Mouse (Mus musculus) midbrain, embryonic 11.5 days (tissue): ENCODE results near the gene Panx1. TPM values are rescaled to one million over a fixed set of nuclear protein-coding genes. Genes with fewer than 3 reads are reported as not detected.
A peak's percentile ranks its signal among the peaks of the same experiment; 100 is the strongest.

Experiments used
- ATAC-seq: fragments of 200-750 bp; cut with Nextera tagmentation; 2 replicates; pipeline ENCODE4 v1.8.0; 2017; ENCODE audit warnings: moderate TSS enrichment, moderate library complexity; ENCODE audit not compliant: low FRiP score
- DNase-seq: peaks from one replicate; pipeline ENCODE4 v3.0.0; 2015; ENCODE audit warnings: low spot score; ENCODE audit errors: missing footprints
- H3K27ac ChIP-seq: fragments of 300-500 bp; sonication (generic); 2 replicates; pipeline ENCODE4 v1.5.1; 2014; ENCODE audit warnings: low read depth, low read length
- H3K27me3 ChIP-seq: fragments of 300-500 bp; sonication (generic); 2 replicates; pipeline ENCODE4 v1.6.1; 2014; ENCODE audit warnings: mild to moderate bottlenecking, low read length, moderate library complexity, mixed read lengths; ENCODE audit not compliant: control insufficient read depth, insufficient read depth
- H3K36me3 ChIP-seq: fragments of 300-500 bp; sonication (generic); 2 replicates; pipeline ENCODE4 v1.6.1; 2014; ENCODE audit warnings: mild to moderate bottlenecking, low read length, moderate library complexity, mixed read lengths; ENCODE audit not compliant: control insufficient read depth, insufficient read depth
- H3K4me1 ChIP-seq: fragments of 300-500 bp; sonication (generic); 2 replicates; pipeline ENCODE4 v1.6.1; 2014; ENCODE audit warnings: low read length; ENCODE audit not compliant: control insufficient read depth, insufficient read depth
- H3K4me2 ChIP-seq: fragments of 300-500 bp; sonication (generic); 2 replicates; pipeline ENCODE4 v1.6.1; 2014; ENCODE audit warnings: mild to moderate bottlenecking, moderate library complexity
- H3K4me3 ChIP-seq: fragments of 300-500 bp; sonication (generic); 2 replicates; pipeline ENCODE4 v1.5.1; 2014; ENCODE audit warnings: low read depth, low read length
- H3K9ac ChIP-seq: fragments of 300-500 bp; sonication (generic); 2 replicates; pipeline ENCODE4 v1.6.1; 2014; ENCODE audit warnings: low read length
- H3K9me3 ChIP-seq: fragments of 300-500 bp; sonication (generic); 2 replicates; pipeline ENCODE4 v1.6.1; 2016; ENCODE audit warnings: low read length; ENCODE audit not compliant: control insufficient read depth
- WGBS: fragments of 180-500 bp; shearing (Covaris S2); extraction: QIAGEN DNeasy Blood & Tissue Kit; methylation state at CpG from one replicate; pipeline ENCODE4 v1.1.7; 2014; 5-methylcytosine and 5-hydroxymethylcytosine counted together
- polyA plus RNA-seq: library from polyadenylated mRNA; unstranded; fragments of >200 nt; fragmentation: Nextera tagmentation; extraction: Ambion mirVana; gene quantifications from 2 replicates; pipeline ENCODE4 v1.2.1, GENCODE M21; 2014

The Panx1 gene
- polyA plus RNA-seq, 1 experiment from 2014 or later = 129 TPM

DNA sequence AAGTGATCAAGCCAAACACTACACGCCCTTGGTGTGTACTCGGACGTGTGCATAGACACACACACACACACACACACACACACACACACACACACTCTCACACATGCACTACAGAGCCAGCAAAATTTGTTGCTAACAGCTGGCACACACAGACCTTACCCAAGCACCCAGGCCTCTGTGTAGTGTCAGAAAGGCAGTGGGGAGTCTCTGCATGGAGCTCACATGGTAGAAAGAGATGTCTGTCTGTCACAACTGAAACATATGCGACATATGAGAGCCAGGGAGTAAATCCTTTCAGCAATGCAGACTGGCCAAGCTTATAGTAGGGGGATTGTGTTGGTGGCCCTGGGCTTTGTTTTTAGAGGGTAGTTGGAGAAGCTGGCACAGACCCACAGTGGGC lies 12.5 kb downstream of the Panx1 start:
- WGBS = 85% methylated on average over 4 of the region's 4 CpGs
- H3K4me3 ChIP-seq = no peak overlapping the region
- peaks cover 6% of the 10 kb centered on the region; the same call in 1 of the 2 replicates for H3K4me1 ChIP-seq
- ATAC-seq = no peak
- no peaks in the 10 kb centered on the region for H3K9me3 ChIP-seq
- H3K27ac ChIP-seq = no peak overlapping the region
- no peak overlapping the region for H3K4me2 ChIP-seq
- no peaks in the 10 kb centered on the region for H3K27me3 ChIP-seq
- H3K9ac ChIP-seq = no peak overlapping the region
- DNase-seq = peak; percentile 65
- H3K36me3 ChIP-seq = peaks cover 5% of the 10 kb centered on the region; the same call in 1 of the 2 replicates

DNA sequence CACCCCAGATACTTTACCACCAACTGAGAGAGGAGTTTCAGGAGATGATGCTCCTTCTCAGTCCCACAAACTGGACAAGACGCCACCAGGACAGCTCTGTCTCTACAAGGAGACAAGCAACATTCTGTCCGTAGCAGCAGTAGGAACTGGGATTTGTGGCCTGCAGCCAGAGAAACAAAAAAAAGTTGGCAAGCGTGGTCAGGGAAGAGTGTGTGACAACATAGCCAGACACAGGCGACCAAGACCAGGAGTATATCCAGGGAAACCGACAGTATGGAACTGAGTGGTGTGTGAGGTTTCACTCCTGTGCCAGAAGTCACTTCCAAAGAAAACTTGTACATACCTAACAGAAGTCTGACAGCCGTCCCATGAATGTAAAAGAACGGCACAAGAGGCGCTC lies 14.5 kb downstream of the Panx1 start:
- 91% methylated on average over 8 of the region's 8 CpGs for WGBS

DNA sequence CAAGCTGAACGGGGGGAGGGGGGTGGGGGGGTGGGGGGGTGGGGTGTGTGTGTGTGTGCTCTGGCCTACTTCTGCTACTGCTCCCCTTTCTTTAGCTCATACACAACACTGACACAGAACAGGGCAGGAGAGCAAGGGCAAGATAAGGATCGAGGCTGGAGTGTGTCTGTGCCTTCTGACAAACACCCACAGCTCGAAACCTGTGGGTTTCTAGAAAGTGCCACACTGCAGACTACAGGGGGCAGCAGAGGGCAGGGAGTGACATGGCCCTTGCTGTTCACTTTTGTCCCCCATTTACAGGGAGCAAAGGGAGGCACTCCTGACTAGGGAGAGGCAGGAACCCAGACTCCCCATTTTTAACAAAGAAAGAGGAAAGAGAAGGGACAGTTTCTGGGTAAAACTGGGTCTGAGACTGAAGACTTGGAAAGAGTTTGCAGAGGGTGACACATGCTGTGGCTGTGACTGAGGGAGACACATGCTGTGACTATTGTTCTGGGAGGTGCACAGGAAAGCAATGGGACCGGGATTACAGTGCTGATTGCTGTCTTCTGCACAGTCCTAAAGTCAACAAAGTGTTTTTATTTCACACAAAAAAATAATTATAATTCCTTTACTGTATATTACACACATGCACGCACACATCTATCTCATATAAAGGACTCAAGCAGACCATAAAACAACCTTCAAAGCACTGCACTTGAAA lies 16.1 kb downstream of the Panx1 start:
- H3K36me3 ChIP-seq = peaks cover 5% of the 10 kb centered on the region; the same call in 1 of the 2 replicates
- no peaks in the 10 kb centered on the region for H3K9me3 ChIP-seq
- H3K4me1 ChIP-seq = no peaks in the 10 kb centered on the region
- no peak overlapping the region for H3K27ac ChIP-seq
- no peaks in the 10 kb centered on the region for H3K27me3 ChIP-seq
- H3K4me3 ChIP-seq = no peak overlapping the region
- ATAC-seq (peak; percentile 55; the same call in 1 of the 2 replicates), DNase-seq (peak; percentile 75)
- no peak overlapping the region for H3K4me2 ChIP-seq
- no peak overlapping the region for H3K9ac ChIP-seq
- WGBS = 59% methylated on average over 5 of the region's 5 CpGs

More for the DNA sequence above, 14.5 kb downstream of the Panx1 start:
- no peak overlapping the region for H3K4me2 ChIP-seq
- H3K4me1 ChIP-seq = no peaks in the 10 kb centered on the region
- H3K9me3 ChIP-seq = no peaks in the 10 kb centered on the region
- no peak for ATAC-seq
- H3K27ac ChIP-seq = no peak overlapping the region
- no peak overlapping the region for H3K4me3 ChIP-seq
- peak; percentile 53 for DNase-seq
- H3K36me3 ChIP-seq = peaks cover 5% of the 10 kb centered on the region; the same call in 1 of the 2 replicates
- no peaks in the 10 kb centered on the region for H3K27me3 ChIP-seq
- H3K9ac ChIP-seq = no peak overlapping the region

DNA sequence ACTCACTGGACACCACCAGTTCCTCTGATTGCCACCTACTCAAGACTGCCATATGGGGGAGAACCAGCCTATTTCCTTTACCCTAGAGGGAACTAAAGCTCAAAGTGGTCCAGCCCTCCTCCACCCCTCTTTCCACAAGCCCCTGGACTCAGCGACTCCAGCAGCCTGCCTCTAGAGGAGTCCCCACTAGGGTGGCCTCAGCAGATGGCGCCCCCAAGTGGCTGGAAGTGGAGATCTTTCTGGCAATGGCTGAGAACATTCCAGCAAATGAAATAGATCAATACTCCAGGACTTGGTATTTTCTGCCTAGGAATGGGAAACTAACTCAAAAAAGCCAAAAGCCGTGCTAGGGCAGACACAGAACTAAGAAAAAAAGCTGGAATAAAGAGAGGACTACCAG lies 17.6 kb downstream of the Panx1 start:
- Histone ChIP-seq H3K36me3 (peaks cover 5% of the 10 kb centered on the region; the same call in 1 of the 2 replicates), H3K27ac (no peak overlapping the region), H3K9ac (no peak overlapping the region), H3K4me2 (no peak overlapping the region), H3K27me3 (no peaks in the 10 kb centered on the region), H3K9me3 (no peaks in the 10 kb centered on the region), H3K4me1 (no peaks in the 10 kb centered on the region), H3K4me3 (no peak overlapping the region)
- ATAC-seq = no peak
- 71% methylated on average over 3 of the region's 3 CpGs for WGBS
- peak; percentile 64 for DNase-seq

DNA sequence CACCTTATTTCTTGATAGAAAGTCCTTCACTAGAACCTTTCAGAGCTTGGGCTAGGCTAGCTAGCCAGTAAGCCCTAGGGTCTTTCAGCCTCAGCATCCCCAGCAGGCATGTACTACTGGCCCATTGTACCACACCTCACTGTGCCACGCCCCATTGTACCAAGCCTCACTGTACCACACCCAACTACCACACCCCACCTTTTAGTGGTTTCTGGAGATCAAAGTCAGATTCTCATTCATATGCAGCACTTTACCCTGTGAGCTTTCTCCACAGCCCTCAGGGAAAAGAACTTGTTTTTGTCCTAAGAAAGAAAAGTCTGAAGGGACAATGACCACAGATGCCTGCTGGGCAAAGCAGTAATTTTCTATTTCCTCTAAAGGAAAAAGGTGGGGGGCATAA lies 22.2 kb downstream of the Panx1 start:
- Histone ChIP-seq H3K27me3 (no peaks in the 10 kb centered on the region), H3K4me2 (no peak overlapping the region), H3K27ac (no peak overlapping the region), H3K4me1 (no peaks in the 10 kb centered on the region), H3K36me3 (0 out of 2 replicates have a peak, but pooled peaks cover 6% of the 10 kb centered on the region), H3K9ac (no peak overlapping the region), H3K9me3 (no peaks in the 10 kb centered on the region), H3K4me3 (no peak overlapping the region)
- 76% methylated on average over 1 of the region's 1 CpGs for WGBS
- ATAC-seq (no peak), DNase-seq (no peak)

DNA sequence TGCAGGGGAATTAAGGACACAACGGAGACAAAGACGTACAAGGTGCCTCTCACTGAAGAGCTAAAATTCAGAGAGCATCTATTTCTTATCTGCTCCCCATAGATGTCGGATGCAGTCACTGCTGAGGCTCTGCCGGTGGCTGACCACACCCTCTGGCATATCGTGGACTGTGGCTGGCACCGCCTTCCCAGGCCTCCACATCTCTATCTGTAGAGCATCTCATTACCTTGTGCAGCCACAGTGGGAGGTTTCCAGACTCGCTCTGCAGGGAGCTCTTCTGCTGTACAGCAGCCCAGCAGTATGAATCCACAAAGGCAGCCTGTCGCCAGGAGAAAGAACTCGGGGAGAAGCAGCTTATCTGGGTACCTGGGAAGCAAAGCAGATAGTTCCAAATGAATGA lies 24.1 kb downstream of the Panx1 start:
- 0 out of 2 replicates have a peak, but pooled peaks cover 6% of the 10 kb centered on the region for H3K36me3 ChIP-seq
- no peak overlapping the region for H3K4me3 ChIP-seq
- ATAC-seq = no peak

DNA sequence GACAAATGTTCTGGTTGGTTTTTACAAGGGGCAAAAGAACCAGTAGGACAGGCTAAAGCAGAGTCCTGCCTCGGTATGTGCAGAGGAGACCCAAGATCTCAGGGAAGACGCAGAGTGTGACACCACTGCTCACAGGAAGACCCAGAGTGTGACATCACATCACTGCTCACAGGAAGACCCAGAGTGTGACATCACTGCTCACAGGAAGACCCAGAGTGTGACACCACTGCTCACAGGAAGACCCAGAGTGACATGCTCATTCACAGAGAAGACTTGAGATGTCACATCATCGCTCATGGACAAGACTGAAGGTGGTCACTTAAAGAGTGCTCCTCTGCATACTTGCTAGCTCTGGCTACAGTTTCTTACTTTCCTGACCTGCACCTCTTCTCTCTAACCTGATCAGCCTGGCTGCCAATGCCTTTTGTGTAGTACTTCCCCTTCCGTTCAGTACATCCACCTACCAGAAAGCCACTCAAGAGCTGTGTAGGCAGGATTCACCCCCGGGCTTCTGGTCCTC lies 24.7 kb downstream of the Panx1 start:
- 93% methylated on average over 5 of the region's 5 CpGs for WGBS
- ATAC-seq (no peak), DNase-seq (no peak)
- no peak overlapping the region for H3K27ac ChIP-seq
- no peaks in the 10 kb centered on the region for H3K9me3 ChIP-seq
- no peaks in the 10 kb centered on the region for H3K27me3 ChIP-seq
- no peak overlapping the region for H3K4me2 ChIP-seq
- H3K4me3 ChIP-seq = no peak overlapping the region
- no peak overlapping the region for H3K9ac ChIP-seq
- 0 out of 2 replicates have a peak, but pooled peaks cover 6% of the 10 kb centered on the region for H3K36me3 ChIP-seq
- H3K4me1 ChIP-seq = no peaks in the 10 kb centered on the region

More for the DNA sequence above, 24.1 kb downstream of the Panx1 start:
- no peak for DNase-seq
- H3K27ac ChIP-seq = no peak overlapping the region
- H3K9me3 ChIP-seq = no peaks in the 10 kb centered on the region
- H3K4me2 ChIP-seq = no peak overlapping the region
- 79% methylated on average over 9 of the region's 9 CpGs for WGBS
- no peak overlapping the region for H3K9ac ChIP-seq
- no peaks in the 10 kb centered on the region for H3K4me1 ChIP-seq
- no peaks in the 10 kb centered on the region for H3K27me3 ChIP-seq

DNA sequence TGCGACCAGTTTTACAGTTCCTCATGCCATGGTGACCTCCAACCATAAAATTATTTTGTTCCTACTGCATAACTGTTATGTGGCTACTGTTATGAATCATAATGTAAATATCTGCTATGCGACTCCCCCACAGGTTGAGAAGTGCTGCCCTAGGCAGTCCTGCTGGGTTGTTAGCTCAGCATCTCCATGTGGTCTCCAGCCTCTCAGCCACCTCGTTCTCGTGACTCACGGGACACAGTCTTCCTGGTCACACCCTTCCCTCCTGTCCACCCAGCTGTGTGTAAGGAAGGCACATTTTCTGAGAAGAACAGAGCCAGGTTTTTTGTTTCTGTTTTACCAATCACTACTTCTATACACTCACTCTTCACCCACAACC lies 26.5 kb downstream of the Panx1 start:
- 93% methylated on average over 5 of the region's 5 CpGs for WGBS
- Histone ChIP-seq H3K27me3 (no peaks in the 10 kb centered on the region), H3K4me3 (no peak overlapping the region), H3K9ac (no peak overlapping the region), H3K36me3 (0 out of 2 replicates have a peak, but pooled peaks cover 6% of the 10 kb centered on the region), H3K4me1 (no peaks in the 10 kb centered on the region), H3K27ac (no peak overlapping the region), H3K9me3 (no peaks in the 10 kb centered on the region), H3K4me2 (no peak overlapping the region)
- DNase-seq (no peak), ATAC-seq (no peak)
